Mouse (Mus musculus) frontal cortex, postnatal 25 days (tissue): ENCODE measurements at regions not wholly inside any gene's neighbourhood (a gene's known extent, or its start where the extent isn't known, plus 50 kb on each side); places are given as distances from the start of the nearest gene placed in this dataset.
"Not testable (repeated sequence)": the region's sequence is repeated elsewhere in the genome, so short reads cannot be mapped to it uniquely, and the experiment has no call there.

Experiments
- DNase-seq, 2 experiments: peaks; one replicate each; pipeline ENCODE4 v3.0.0; 2022; ENCODE audit warnings: low spot score in 2 of 2

GRCm38 (mm10) chr17:50397324-50397723, 103.9 kb upstream of the Dazl start:
- DNase-seq, result no peak

GRCm38 (mm10) chr17:50407249-50407990, 101.8 kb upstream of the Plcl2 start:
- peak in 1 of 2 experiments; percentile 51 for DNase-seq

GRCm38 (mm10) chr17:50408581-50408980, 100.6 kb upstream of the Plcl2 start:
- peak in 1 of 2 experiments; percentile 34 for DNase-seq

GRCm38 (mm10) chr17:50409271-50409670, 99.9 kb upstream of the Plcl2 start:
- no peak for DNase-seq

- DNase-seq, result no peak
Measured at GRCm38 (mm10) chr17:50409895-50410294, 99.3 kb upstream of the Plcl2 start.

- no peak for DNase-seq
Measured at GRCm38 (mm10) chr17:50410296-50410695, 98.9 kb upstream of the Plcl2 start.

GRCm38 (mm10) chr17:50412446-50412845, 96.8 kb upstream of the Plcl2 start:
- no peak for DNase-seq

- no peak for DNase-seq
Measured at GRCm38 (mm10) chr17:50413916-50414315, 95.3 kb upstream of the Plcl2 start.

- DNase-seq, result no peak
Measured at GRCm38 (mm10) chr17:50415331-50416005, 93.7 kb upstream of the Plcl2 start.

- no peak for DNase-seq
Measured at GRCm38 (mm10) chr17:50416119-50416518, 93.1 kb upstream of the Plcl2 start.

- no peak for DNase-seq
Measured at GRCm38 (mm10) chr17:50416538-50417113, 92.6 kb upstream of the Plcl2 start.

- DNase-seq, result no peak
Measured at GRCm38 (mm10) chr17:50418863-50419383, 90.3 kb upstream of the Plcl2 start.

GRCm38 (mm10) chr17:50419551-50419950, 89.7 kb upstream of the Plcl2 start:
- DNase-seq, result not testable (repeated sequence)

- DNase-seq, result no peak
Measured at GRCm38 (mm10) chr17:50419966-50420365, 89.2 kb upstream of the Plcl2 start.

- DNase-seq, result no peak
Measured at GRCm38 (mm10) chr17:50420690-50421089, 88.5 kb upstream of the Plcl2 start.

GRCm38 (mm10) chr17:50421476-50421875, 87.7 kb upstream of the Plcl2 start:
- DNase-seq, result no peak

- DNase-seq, result no peak
Measured at GRCm38 (mm10) chr17:50425110-50425509, 84.1 kb upstream of the Plcl2 start.

- no peak for DNase-seq
Measured at GRCm38 (mm10) chr17:50425531-50425930, 83.7 kb upstream of the Plcl2 start.

GRCm38 (mm10) chr17:50426146-50426545, 83.1 kb upstream of the Plcl2 start:
- DNase-seq, result no peak

- DNase-seq, result no peak
Measured at GRCm38 (mm10) chr17:50427331-50428003, 81.7 kb upstream of the Plcl2 start.

GRCm38 (mm10) chr17:50428004-50428560, 81.1 kb upstream of the Plcl2 start:
- no peak for DNase-seq

- no peak for DNase-seq
Measured at GRCm38 (mm10) chr17:50432559-50432958, 76.6 kb upstream of the Plcl2 start.
